Mouse (Mus musculus) midbrain, postnatal 0 days (tissue): Measurements from ENCODE around the gene Olfr149. TPM values are rescaled to one million over a fixed set of nuclear protein-coding genes. Genes with fewer than 3 reads are reported as not detected.

Experiments used
- ATAC-seq: fragments of 200-750 bp; cut with Nextera tagmentation; 2 replicates; pipeline ENCODE4 v1.8.0; 2017; ENCODE audit warnings: moderate number of reproducible peaks, mild to moderate bottlenecking, moderate TSS enrichment, moderate library complexity; ENCODE audit not compliant: low FRiP score
- DNase-seq: peaks from one replicate; pipeline ENCODE4 v3.0.0-alpha.2; 2015; ENCODE audit warnings: low spot score
- H3K27ac ChIP-seq: fragments of 300-500 bp; sonication (generic); 2 replicates; pipeline ENCODE4 v1.5.1; 2014; ENCODE audit warnings: low read depth, mild to moderate bottlenecking, low read length, mixed read lengths
- H3K27me3 ChIP-seq: fragments of 300-500 bp; sonication (generic); 2 replicates; pipeline ENCODE4 v1.6.1; 2014; ENCODE audit warnings: low read length, control low read depth, mixed read lengths; ENCODE audit not compliant: insufficient read depth
- H3K36me3 ChIP-seq: fragments of 300-500 bp; sonication (generic); 2 replicates; pipeline ENCODE4 v1.6.1; 2014; ENCODE audit warnings: low read length, control low read depth, mixed read lengths; ENCODE audit not compliant: insufficient read depth
- H3K4me1 ChIP-seq: fragments of 300-500 bp; sonication (generic); 2 replicates; pipeline ENCODE4 v1.6.1; 2014; ENCODE audit warnings: mild to moderate bottlenecking, control low read depth, antibody characterized with exemption, low read length, mixed read lengths; ENCODE audit not compliant: insufficient read depth
- H3K4me2 ChIP-seq: fragments of 300-500 bp; sonication (generic); 2 replicates; pipeline ENCODE4 v1.6.1; 2014; ENCODE audit warnings: low read depth, mild to moderate bottlenecking, low read length, mixed read lengths; ENCODE audit not compliant: poor library complexity, severe bottlenecking
- H3K4me3 ChIP-seq: fragments of 300-500 bp; sonication (generic); 2 replicates; pipeline ENCODE4 v1.5.1; 2014; ENCODE audit warnings: low read depth, mild to moderate bottlenecking, low read length, moderate library complexity
- H3K9ac ChIP-seq: fragments of 300-500 bp; sonication (generic); replicated peaks from 2 replicates; pipeline ENCODE4 v1.6.1; 2014; ENCODE audit warnings: mild to moderate bottlenecking, low read length, moderate library complexity, mixed read lengths; ENCODE audit not compliant: poor library complexity, severe bottlenecking
- H3K9me3 ChIP-seq: fragments of 300-500 bp; sonication (generic); 2 replicates; pipeline ENCODE4 v1.6.1; 2016; ENCODE audit warnings: low read length, control low read depth
- CTCF ChIP-seq: IDR thresholded peaks from 2 replicates; pipeline ENCODE4 v1.5.1; 2016; ENCODE audit warnings: antibody characterized with exemption, mild to moderate bottlenecking
- WGBS: fragments of 180-500 bp; shearing (Covaris S2); extraction: QIAGEN DNeasy Blood & Tissue Kit; methylation state at CpG from one replicate; pipeline ENCODE4 v1.1.7; 2014; 5-methylcytosine and 5-hydroxymethylcytosine counted together
- polyA plus RNA-seq: library from polyadenylated mRNA; unstranded; fragments of >200 nt; fragmentation: Nextera tagmentation; extraction: Ambion mirVana; gene quantifications from 2 replicates; pipeline ENCODE4 v1.2.1, GENCODE M21; 2015
- total RNA-seq: library from RNA; depleted of rRNA; stranded (reverse); fragments of >200 nt; gene quantifications from 2 replicates; pipeline ENCODE4 v1.2.3, GENCODE M21; 2014; rRNA removed

Gene Olfr149
- total and polyA plus RNA-seq, 2 experiments from 2014 or later = not detected

DNA sequence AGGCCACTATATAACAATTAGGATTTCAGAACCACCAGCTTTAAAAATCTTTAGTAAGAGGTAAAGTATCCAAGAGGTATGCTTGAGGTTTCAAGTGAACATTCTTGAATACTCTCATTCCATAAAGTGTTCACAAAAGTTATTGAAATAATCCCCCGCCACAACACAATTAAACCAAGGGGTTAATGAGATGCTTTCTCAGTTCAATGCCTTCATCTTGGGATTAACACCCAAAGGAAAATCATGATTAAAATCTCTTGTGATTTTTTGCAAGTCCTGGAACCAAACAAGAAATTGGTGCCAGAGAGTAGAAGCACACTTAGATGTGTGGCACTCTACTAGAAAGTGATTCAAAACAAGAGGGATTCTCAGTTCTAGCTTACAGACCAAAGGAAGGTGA, 40.0 kb downstream of the Olfr149 start, which contains the start of gene Olfr963:
Gene Olfr963 (plus strand): TSS at position 301 of the 400 bp plus-strand sequence.
- Histone ChIP-seq H3K4me3 (no peak within 1 kb of the TSS), H3K27me3 (no peaks in the 10 kb centered on the region), H3K27ac (no peak within 1 kb of the TSS), H3K36me3 (no peaks in the 10 kb centered on the region), H3K4me2 (no peak within 1 kb of the TSS), H3K9ac (no peak within 1 kb of the TSS), H3K9me3 (no peaks in the 10 kb centered on the region), H3K4me1 (no peaks in the 10 kb centered on the region)
- ATAC-seq = no peak
- 93% methylated on average over 1 of the region's 1 CpGs for WGBS
- no peak for DNase-seq
- no peak for TF ChIP-seq CTCF

- ATAC-seq = peak; percentile 78; the same call in 1 of the 2 replicates
These were observed 52.0 kb downstream of the Olfr149 start for GRCm38 (mm10) chr9:39654756-39655396.

More at GRCm38 (mm10) chr9:39654756-39655396, 52.0 kb downstream of the Olfr149 start:
- no peak overlapping the region for H3K9ac ChIP-seq
- 23% methylated on average over 6 of the region's 6 CpGs for WGBS
- no peaks in the 10 kb centered on the region for H3K9me3 ChIP-seq
- no peaks in the 10 kb centered on the region for H3K27me3 ChIP-seq
- no peaks in the 10 kb centered on the region for H3K36me3 ChIP-seq
- no peak overlapping the region for H3K4me2 ChIP-seq
- peak; percentile 69 for DNase-seq
- no peak for TF ChIP-seq CTCF
- no peak overlapping the region for H3K4me3 ChIP-seq
- peak overlapping the region; percentile 12; the same call in 1 of the 2 replicates for H3K27ac ChIP-seq
- H3K4me1 ChIP-seq = peaks cover 4% of the 10 kb centered on the region; the same call in 1 of the 2 replicates

Other genes starting within 250 kb of the Olfr149 start
- not detected in 2 replicates for gene Olfr955, start 235.2 kb downstream of the Olfr149 start, total RNA-seq
- not detected in 2 replicates for gene Olfr955, start 235.2 kb downstream of the Olfr149 start, polyA plus RNA-seq
- not detected in 2 replicates for gene Olfr44, start 213.1 kb downstream of the Olfr149 start, total RNA-seq
- not detected in 2 replicates for gene Olfr44, start 213.1 kb downstream of the Olfr149 start, polyA plus RNA-seq
- not detected in 2 replicates for gene Olfr957, start 191.3 kb downstream of the Olfr149 start, total RNA-seq
- gene Olfr957, start 191.3 kb downstream of the Olfr149 start, polyA plus RNA-seq = not detected in 2 replicates
- not detected in 2 replicates for gene Olfr958, start 153.1 kb downstream of the Olfr149 start, total RNA-seq
- gene Olfr958, start 153.1 kb downstream of the Olfr149 start, polyA plus RNA-seq = not detected in 2 replicates
- gene Olfr959, start 131.5 kb downstream of the Olfr149 start, total RNA-seq = 0.16 TPM in 1 of 2 replicates, not detected in the other
- 0.05 TPM in 1 of 2 replicates, not detected in the other for gene Olfr959, start 131.5 kb downstream of the Olfr149 start, polyA plus RNA-seq
- 363 and 387 TPM in 2 replicates for gene AW551984, start 102.7 kb downstream of the Olfr149 start, total RNA-seq
- 260 and 267 TPM in 2 replicates for gene AW551984, start 102.7 kb downstream of the Olfr149 start, polyA plus RNA-seq
- gene Olfr148, start 96.5 kb downstream of the Olfr149 start, total RNA-seq = not detected in 2 replicates
- gene Olfr148, start 96.5 kb downstream of the Olfr149 start, polyA plus RNA-seq = not detected in 2 replicates
- gene Olfr960, start 85.7 kb downstream of the Olfr149 start, total RNA-seq = not detected in 2 replicates
- not detected in 2 replicates for gene Olfr960, start 85.7 kb downstream of the Olfr149 start, polyA plus RNA-seq
- gene Olfr961, start 62.0 kb downstream of the Olfr149 start, total RNA-seq = not detected in 2 replicates
- gene Olfr961, start 62.0 kb downstream of the Olfr149 start, polyA plus RNA-seq = not detected in 2 replicates
- gene Olfr963, start 39.9 kb downstream of the Olfr149 start, total RNA-seq = not detected in 2 replicates
- not detected in 2 replicates for gene Olfr963, start 39.9 kb downstream of the Olfr149 start, polyA plus RNA-seq
- gene Olfr965, start 4.2 kb upstream of the Olfr149 start, total RNA-seq = not detected in 2 replicates
- gene Olfr965, start 4.2 kb upstream of the Olfr149 start, polyA plus RNA-seq = not detected in 2 replicates
- gene Olfr150, start 23.9 kb upstream of the Olfr149 start, total RNA-seq = not detected in 2 replicates
- gene Olfr150, start 23.9 kb upstream of the Olfr149 start, polyA plus RNA-seq = not detected in 2 replicates
- not detected in 2 replicates for gene Olfr967, start 39.1 kb upstream of the Olfr149 start, total RNA-seq
- gene Olfr967, start 39.1 kb upstream of the Olfr149 start, polyA plus RNA-seq = not detected in 2 replicates
- gene Olfr968, start 76.1 kb upstream of the Olfr149 start, total RNA-seq = not detected in 2 replicates
- gene Olfr968, start 76.1 kb upstream of the Olfr149 start, polyA plus RNA-seq = not detected in 2 replicates
- gene Olfr969, start 83.8 kb upstream of the Olfr149 start, total RNA-seq = not detected in 2 replicates
- gene Olfr969, start 83.8 kb upstream of the Olfr149 start, polyA plus RNA-seq = not detected in 2 replicates
- not detected in 2 replicates for gene Olfr970, start 101.7 kb upstream of the Olfr149 start, total RNA-seq
- gene Olfr970, start 101.7 kb upstream of the Olfr149 start, polyA plus RNA-seq = not detected in 2 replicates
- gene Olfr971, start 129.8 kb upstream of the Olfr149 start, total RNA-seq = not detected in 2 replicates
- gene Olfr971, start 129.8 kb upstream of the Olfr149 start, polyA plus RNA-seq = not detected in 2 replicates
- not detected in 2 replicates for gene Olfr972, start 159.3 kb upstream of the Olfr149 start, total RNA-seq
- not detected in 2 replicates for gene Olfr972, start 159.3 kb upstream of the Olfr149 start, polyA plus RNA-seq
- not detected in 2 replicates for gene Olfr229, start 200.2 kb upstream of the Olfr149 start, total RNA-seq
- gene Olfr229, start 200.2 kb upstream of the Olfr149 start, polyA plus RNA-seq = not detected in 2 replicates
- not detected in 2 replicates for gene Olfr974, start 230.4 kb upstream of the Olfr149 start, total RNA-seq
- 0.10 TPM in 1 of 2 replicates, not detected in the other for gene Olfr974, start 230.4 kb upstream of the Olfr149 start, polyA plus RNA-seq
- gene Olfr975, start 244.9 kb upstream of the Olfr149 start, total RNA-seq = not detected in 2 replicates
- not detected in 2 replicates for gene Olfr975, start 244.9 kb upstream of the Olfr149 start, polyA plus RNA-seq